Mouse (Mus musculus) thymus, adult 18-20 months (tissue): Measurements from ENCODE around the gene Clptm1l.

Experiments used
- DNase-seq, 2 experiments: peaks; one replicate each; pipeline ENCODE4 v3.0.0; 2022; ENCODE audit warnings: mixed read lengths in 2 of 2

Clptm1l gene

GRCm38 (mm10) chr13:73603522-73604155, at the start of gene Clptm1l:
Gene Clptm1l (plus strand): TSS chr13:73604006.
- peak; percentile 91 to 92 for DNase-seq

- DNase-seq, result no peak
These were observed 39.6 kb upstream of the Clptm1l start for GRCm38 (mm10) chr13:73564201-73564600.

- no peak for DNase-seq
These were observed 28.8 kb upstream of the Clptm1l start for GRCm38 (mm10) chr13:73575051-73575450.

- no peak for DNase-seq
These were observed 26.5 kb upstream of the Clptm1l start for GRCm38 (mm10) chr13:73577277-73577676.

- no peak for DNase-seq
These were observed 12.3 kb upstream of the Clptm1l start for GRCm38 (mm10) chr13:73591488-73591887.

GRCm38 (mm10) chr13:73592546-73592945, 11.3 kb upstream of the Clptm1l start:
- no peak for DNase-seq

GRCm38 (mm10) chr13:73596276-73596675, 7.5 kb upstream of the Clptm1l start:
- no peak for DNase-seq

GRCm38 (mm10) chr13:73600217-73600616, 3.6 kb upstream of the Clptm1l start:
- DNase-seq, result no peak

GRCm38 (mm10) chr13:73603046-73603445, 760 bp upstream of the Clptm1l start:
- DNase-seq, result no peak

- DNase-seq, result no peak
These were observed 551 bp downstream of the Clptm1l start for GRCm38 (mm10) chr13:73604156-73604957.

GRCm38 (mm10) chr13:73618406-73618805, 14.6 kb downstream of the Clptm1l start:
- no peak for DNase-seq

- DNase-seq, result no peak
These were observed 16.8 kb downstream of the Clptm1l start for GRCm38 (mm10) chr13:73620637-73621036.

GRCm38 (mm10) chr13:73626410-73626744, 22.6 kb downstream of the Clptm1l start:
- no peak for DNase-seq

- DNase-seq, result peak; percentile 54 to 73
These were observed 23.1 kb downstream of the Clptm1l start, which contains the start of gene Tert for GRCm38 (mm10) chr13:73626745-73627549. Gene Tert (plus strand): TSS chr13:73626911.

GRCm38 (mm10) chr13:73628586-73629113, 24.8 kb downstream of the Clptm1l start:
- DNase-seq, result no peak

- no peak for DNase-seq
These were observed 28.0 kb downstream of the Clptm1l start for GRCm38 (mm10) chr13:73631837-73632236.

GRCm38 (mm10) chr13:73637826-73638225, 34.0 kb downstream of the Clptm1l start:
- DNase-seq, result no peak

GRCm38 (mm10) chr13:73641296-73641695, 37.5 kb downstream of the Clptm1l start:
- DNase-seq, result peak in 1 of 2 experiments; percentile 48

- peak; percentile 66 to 73 for DNase-seq
These were observed 42.7 kb downstream of the Clptm1l start for GRCm38 (mm10) chr13:73646397-73647087.

- no peak for DNase-seq
These were observed 49.5 kb downstream of the Clptm1l start for GRCm38 (mm10) chr13:73653266-73653665.

GRCm38 (mm10) chr13:73654976-73655375, 51.2 kb downstream of the Clptm1l start:
- DNase-seq, result no peak

- DNase-seq, result no peak
These were observed 55.1 kb downstream of the Clptm1l start for GRCm38 (mm10) chr13:73658953-73659352.
